Mouse (Mus musculus) small intestine, adult 2 months (tissue): ENCODE measurements around the gene Olfr623. TPM values are rescaled to one million over a fixed set of nuclear protein-coding genes. Genes with fewer than 3 reads are reported as not detected.

Experiments
- H3K27ac ChIP-seq: fragments of 200-500 bp; 2 replicates; pipeline ENCODE4 v1.5.1; 2012; ENCODE audit warnings: low read depth, low read length, control low read depth, inconsistent platforms; ENCODE audit not compliant: insufficient read depth
- H3K27me3 ChIP-seq: fragments of 200-500 bp; 2 replicates; pipeline ENCODE4 v1.6.1; 2012; ENCODE audit warnings: mild to moderate bottlenecking, moderate library complexity, low read length, inconsistent platforms; ENCODE audit not compliant: control insufficient read depth, insufficient read depth
- H3K36me3 ChIP-seq: fragments of 200-500 bp; 2 replicates; pipeline ENCODE4 v1.6.1; 2012; ENCODE audit warnings: mild to moderate bottlenecking, low read length, control low read depth, inconsistent platforms; ENCODE audit not compliant: control insufficient read depth, insufficient read depth
- H3K4me1 ChIP-seq: fragments of 200-500 bp; 2 replicates; pipeline ENCODE4 v1.6.1; 2012; ENCODE audit warnings: low read length, inconsistent platforms, mixed read lengths; ENCODE audit not compliant: control insufficient read depth, insufficient read depth, insufficient read length
- H3K4me3 ChIP-seq: fragments of 200-500 bp; 2 replicates; pipeline ENCODE4 v1.5.1; 2012; ENCODE audit warnings: low read depth, mild to moderate bottlenecking, control low read depth, inconsistent platforms, low read length, moderate library complexity
- CTCF ChIP-seq: fragments of 200-500 bp; IDR thresholded peaks from 2 replicates; pipeline ENCODE4 v1.5.1; 2012; ENCODE audit warnings: low read depth, mild to moderate bottlenecking, control low read depth, inconsistent platforms, low read length, moderate library complexity, mixed read lengths; ENCODE audit not compliant: insufficient replicate concordance, insufficient read length; ENCODE audit errors: extremely low read depth
- POLR2A ChIP-seq: fragments of 200-500 bp; IDR thresholded peaks from 2 replicates; pipeline ENCODE4 v1.6.1; 2012; ENCODE audit warnings: low read depth, mild to moderate bottlenecking, control low read depth, inconsistent platforms, low read length, moderate library complexity
- WGBS: fragments of 180-500 bp; shearing (Covaris S2); methylation state at CpG from one replicate; pipeline ENCODE4 v1.1.7; 2018; 5-methylcytosine and 5-hydroxymethylcytosine counted together
- polyA plus RNA-seq: library from polyadenylated mRNA; depleted of rRNA; stranded (reverse); fragments of >200 nt; gene quantifications from 2 replicates; pipeline ENCODE4 v1.2.3, GENCODE M21; 2012; rRNA removed

The Olfr623 gene
- not detected in 2 replicates for polyA plus RNA-seq

DNA sequence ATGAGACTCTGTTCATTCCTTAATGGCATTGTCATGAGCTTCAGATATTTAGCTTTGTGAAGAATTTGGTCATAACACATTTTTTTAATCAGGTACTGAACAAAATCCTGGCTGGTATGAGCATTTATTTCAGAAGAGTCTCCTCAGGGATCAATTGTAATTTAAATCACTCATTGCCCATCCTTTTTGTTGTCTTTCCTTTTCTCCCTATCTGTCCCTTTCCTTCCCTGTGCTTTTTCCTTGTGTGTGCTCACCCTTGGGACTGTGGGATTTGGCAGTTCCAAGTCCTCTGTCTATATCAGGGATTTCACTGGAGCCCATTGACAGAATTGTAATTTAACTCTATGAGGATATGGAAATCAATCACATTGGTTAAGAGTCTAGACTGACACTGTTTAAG is at the start of gene Olfr623:
TSS of gene Olfr623 (minus strand) at position 101 of the 400 bp plus-strand sequence.
- H3K4me3 ChIP-seq: no peak within 1 kb of the TSS
- TF ChIP-seq POLR2A (no peak), CTCF (no peak)

GRCm38 (mm10) chr7:103712024-103712423 is 48.5 kb upstream of the Olfr623 start:
- TF ChIP-seq CTCF (no peak), POLR2A (no peak)
- H3K36me3 ChIP-seq: no peaks in the 10 kb centered on the region
- 31% methylated on average over 2 of the region's 2 CpGs for WGBS
- H3K4me1 ChIP-seq: no peaks in the 10 kb centered on the region
- H3K4me3 ChIP-seq: no peak overlapping the region
- no peaks in the 10 kb centered on the region for H3K27me3 ChIP-seq
- no peak overlapping the region for H3K27ac ChIP-seq

More for the DNA sequence above, at the start of gene Olfr623:
- no peak within 1 kb of the TSS for H3K27ac ChIP-seq
- H3K4me1 ChIP-seq: no peaks in the 10 kb centered on the region
- no peaks in the 10 kb centered on the region for H3K36me3 ChIP-seq
- no peaks in the 10 kb centered on the region for H3K27me3 ChIP-seq

- 83% methylated on average over 4 of the region's 4 CpGs for WGBS
- Histone ChIP-seq H3K4me1 (no peaks in the 10 kb centered on the region), H3K27me3 (no peaks in the 10 kb centered on the region), H3K36me3 (no peaks in the 10 kb centered on the region), H3K4me3 (no peak overlapping the region), H3K27ac (no peak overlapping the region)
- TF ChIP-seq CTCF (no peak), POLR2A (no peak)
Observed at GRCm38 (mm10) chr7:103699469-103699868, 36.0 kb upstream of the Olfr623 start.

- Histone ChIP-seq H3K4me1 (no peaks in the 10 kb centered on the region), H3K27ac (no peak within 1 kb of the TSS), H3K4me3 (no peak within 1 kb of the TSS), H3K27me3 (no peaks in the 10 kb centered on the region), H3K36me3 (no peaks in the 10 kb centered on the region)
- no peak for TF ChIP-seq POLR2A
- no peak for TF ChIP-seq CTCF
Observed at GRCm38 (mm10) chr7:103682420-103682819, 18.9 kb upstream of the Olfr623 start, which contains the start of gene Olfr625-ps1. Gene Olfr625-ps1, plus strand, starts transcription at chr7:103682720.

- no peaks in the 10 kb centered on the region for H3K27me3 ChIP-seq
- no peaks in the 10 kb centered on the region for H3K4me1 ChIP-seq
- WGBS: 90% methylated on average over 2 of the region's 2 CpGs
- H3K36me3 ChIP-seq: no peaks in the 10 kb centered on the region
- H3K4me3 ChIP-seq: no peak within 1 kb of the TSS
- no peak within 1 kb of the TSS for H3K27ac ChIP-seq
- TF ChIP-seq CTCF: no peak
- TF ChIP-seq POLR2A: no peak
Observed at GRCm38 (mm10) chr7:103671091-103671490, 7.6 kb upstream of the Olfr623 start, which contains the start of gene Olfr624. Gene Olfr624, minus strand, starts transcription at chr7:103671191.

GRCm38 (mm10) chr7:103644070-103644469 is 19.4 kb downstream of the Olfr623 start:
- Histone ChIP-seq H3K27ac (no peak overlapping the region), H3K36me3 (no peaks in the 10 kb centered on the region), H3K4me3 (no peak overlapping the region), H3K4me1 (no peaks in the 10 kb centered on the region), H3K27me3 (no peaks in the 10 kb centered on the region)
- 30% methylated on average over 4 of the region's 4 CpGs for WGBS
- no peak for TF ChIP-seq CTCF
- TF ChIP-seq POLR2A: no peak

- TF ChIP-seq POLR2A (no peak), CTCF (no peak)
- H3K36me3 ChIP-seq: no peaks in the 10 kb centered on the region
- no peak within 1 kb of the TSS for H3K4me3 ChIP-seq
- H3K4me1 ChIP-seq: no peaks in the 10 kb centered on the region
- WGBS: 74% methylated on average over 1 of the region's 1 CpGs
- no peak within 1 kb of the TSS for H3K27ac ChIP-seq
- no peaks in the 10 kb centered on the region for H3K27me3 ChIP-seq
Observed at GRCm38 (mm10) chr7:103642602-103643001, 20.9 kb downstream of the Olfr623 start, which contains the start of gene Olfr622. Gene Olfr622, minus strand, starts transcription at chr7:103642702.
